Mouse (Mus musculus) gastrocnemius, postnatal 36 days (tissue): ENCODE measurements around the gene Hdac10. TPM values are rescaled to one million over a fixed set of nuclear protein-coding genes. Genes with fewer than 3 reads are reported as not detected.
A peak's percentile ranks its signal among the peaks of the same experiment; 100 is the strongest.

Experiments
- DNase-seq, 2 experiments: peaks; one replicate each; pipeline ENCODE4 v3.0.0; 2022
- intact Hi-C: fragments of 180-260 bp; cut with DNase I; formaldehyde crosslinking; loops from one replicate; pipeline ENCODE4 v1.15.1; 2025
- total RNA-seq, 2 experiments: library from RNA; stranded (reverse); gene quantifications; 2 replicates each; pipeline ENCODE4 v1.2.3; 2021

Hdac10 gene
- total RNA-seq, 2 experiments from 2014 or later, result 4.9 to 6.4 TPM

DNA sequence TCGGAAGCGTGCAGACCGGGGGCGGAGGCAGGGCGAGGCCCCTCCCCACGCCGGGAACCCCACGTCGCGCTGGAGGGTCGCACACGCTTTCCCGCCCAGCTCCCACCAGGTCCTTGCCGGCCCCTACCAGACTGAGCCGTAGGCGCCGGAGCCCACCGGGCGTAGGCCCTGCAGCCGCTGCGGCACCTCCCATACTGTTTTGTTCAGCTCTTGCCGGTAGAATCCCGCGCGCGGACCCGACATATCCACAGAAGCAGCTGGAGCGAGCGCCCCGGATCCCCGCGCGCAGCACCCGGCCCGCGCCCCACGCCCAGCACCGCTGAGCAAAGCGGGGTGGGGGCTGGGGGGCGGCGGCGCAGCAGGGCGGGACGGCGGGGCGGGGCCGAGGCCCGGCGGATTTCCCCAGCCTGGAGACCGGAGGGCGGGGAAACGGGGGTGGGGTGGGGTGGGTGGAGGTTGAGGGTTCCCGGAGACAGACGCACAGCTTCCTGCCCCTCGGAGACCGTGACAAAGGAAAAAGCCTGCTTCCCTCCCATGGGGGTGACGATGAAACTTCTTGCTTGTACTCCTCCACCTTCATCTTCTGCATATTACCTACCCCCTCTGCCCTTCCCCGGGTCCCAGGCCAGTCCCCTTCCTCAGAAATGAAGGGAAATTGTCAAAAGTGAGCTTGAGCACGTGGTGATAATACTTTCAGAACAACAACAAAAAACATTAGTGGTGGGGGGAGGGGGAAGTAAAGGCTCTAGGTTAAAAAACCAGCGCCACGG lies 21.0 kb upstream of the Hdac10 start, which contains the start of gene Mapk11:
Gene Mapk11 (minus strand): TSS at position 358 of the 770 bp plus-strand sequence.
- DNase-seq, result no peak
- intact Hi-C loops, result no loop called here

DNA sequence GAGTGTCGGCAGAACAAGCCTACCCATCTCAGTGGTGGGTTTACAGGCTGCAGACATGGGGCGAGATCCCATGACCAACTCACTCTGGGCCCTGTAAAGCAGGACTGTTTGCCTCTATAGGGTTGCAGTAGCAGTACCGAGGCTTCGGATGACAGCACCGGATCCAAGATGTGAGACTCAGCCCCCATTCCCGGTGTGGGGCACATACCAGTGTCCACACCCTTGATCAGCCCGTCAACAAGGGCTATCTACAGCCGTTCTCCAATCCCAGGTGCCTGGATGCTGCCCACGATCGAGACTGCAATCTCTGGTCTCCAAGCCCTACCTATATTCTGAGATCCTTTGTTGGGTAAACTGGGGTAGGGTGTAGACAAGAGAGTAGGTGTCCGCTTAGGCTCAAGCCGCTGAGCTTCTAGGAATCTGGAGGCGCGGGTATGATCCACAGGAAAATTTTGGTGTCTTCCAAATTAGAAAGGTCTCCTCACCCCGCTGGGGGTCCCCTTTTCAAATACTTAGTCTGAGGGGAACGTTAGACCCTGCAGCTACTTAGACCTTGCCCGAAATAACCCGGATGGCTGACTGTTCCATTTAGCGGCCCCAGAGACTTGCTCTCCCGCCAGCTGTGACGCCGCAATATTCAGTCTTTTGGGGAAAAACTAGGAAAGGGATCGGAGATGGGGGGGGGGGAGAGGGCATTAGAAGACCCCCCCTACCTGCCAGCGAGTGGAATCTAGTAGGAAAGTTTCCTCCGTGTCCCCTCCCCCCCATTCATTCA lies 20.2 kb upstream of the Hdac10 start:
- intact Hi-C loops, result no loop called here
- no peak for DNase-seq

DNA sequence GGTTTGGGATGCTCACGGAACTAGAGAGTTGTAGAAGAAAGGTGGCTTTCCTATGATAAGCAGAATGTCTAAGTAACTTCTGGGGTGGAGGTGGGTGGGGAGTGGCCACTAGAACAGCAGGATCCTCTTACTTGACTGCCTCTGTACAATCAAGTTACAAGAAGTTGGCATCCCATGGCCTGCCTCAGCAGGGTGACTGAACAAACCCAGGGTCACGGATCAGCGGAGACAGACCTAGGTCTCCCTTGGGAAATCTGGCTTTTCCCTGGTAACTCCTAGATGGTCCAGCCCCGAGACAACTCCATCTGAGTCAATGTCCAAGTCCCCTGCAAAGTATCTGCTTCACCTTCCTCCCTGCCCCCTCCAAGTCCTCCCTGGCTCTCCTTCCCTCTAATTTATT lies 19.4 kb upstream of the Hdac10 start:
- intact Hi-C loops, result no loop called here
- no peak for DNase-seq

DNA sequence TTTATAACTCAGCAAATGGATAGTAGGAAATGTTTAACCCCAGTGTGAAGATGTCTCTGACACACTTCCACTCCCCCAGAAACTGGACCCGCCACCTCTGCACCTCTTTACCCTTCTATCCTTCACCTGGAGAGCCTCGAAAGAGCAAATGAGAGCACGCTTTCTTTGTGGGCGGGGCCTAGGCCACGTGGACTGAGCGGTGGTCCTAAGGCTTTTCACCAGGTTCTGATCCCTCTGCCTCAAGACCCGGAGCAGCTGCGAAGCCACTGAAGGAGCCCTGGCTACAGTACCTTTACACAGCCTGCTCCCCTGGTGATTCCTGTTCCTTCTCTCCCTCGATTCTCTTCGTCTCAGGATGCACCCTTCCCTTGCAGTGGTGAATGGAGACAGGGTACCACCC lies 19.0 kb upstream of the Hdac10 start:
- no peak for DNase-seq
- intact Hi-C loops, result no loop called here

DNA sequence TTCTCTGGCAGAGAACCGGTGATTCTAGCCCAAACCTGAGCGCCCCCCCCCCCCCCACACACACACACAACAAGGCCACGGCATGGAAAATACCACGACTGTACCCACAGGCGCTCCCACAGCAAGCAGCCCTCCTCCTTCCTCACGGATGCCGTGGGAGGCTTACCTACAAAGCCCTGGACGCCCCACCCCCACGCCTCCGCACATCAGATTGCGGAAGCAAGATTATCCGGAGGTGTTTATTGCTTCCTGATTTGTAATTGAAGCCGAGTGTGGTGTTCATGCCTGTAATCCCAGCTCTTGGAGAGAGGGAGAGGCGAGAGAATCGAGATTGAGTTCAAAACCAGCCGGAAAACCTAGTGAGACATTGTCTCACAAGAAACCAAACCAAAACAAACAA lies 18.5 kb upstream of the Hdac10 start:
- intact Hi-C loops, result no loop called here
- DNase-seq, result no peak

DNA sequence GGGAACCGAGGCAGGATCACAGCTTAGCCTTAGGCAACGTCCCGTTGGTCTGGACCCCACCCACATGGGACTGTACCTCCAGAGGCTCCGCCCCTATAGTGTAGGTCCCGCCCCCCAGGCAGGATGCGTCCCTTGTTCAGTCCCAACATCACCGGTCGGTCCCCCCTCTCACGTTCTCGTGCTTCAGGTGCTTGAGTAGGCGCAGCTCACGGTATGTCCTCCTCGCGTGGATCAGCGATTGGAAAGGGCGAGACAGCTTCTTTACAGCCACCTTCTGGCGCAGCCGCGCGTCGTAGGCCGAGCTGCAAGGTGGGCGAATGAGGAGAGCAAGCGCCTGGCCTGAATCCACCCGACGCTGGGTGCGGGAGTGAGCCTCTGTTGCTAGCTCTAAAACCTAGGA lies 18.0 kb upstream of the Hdac10 start:
- intact Hi-C loops, result no loop called here
- DNase-seq, result no peak

DNA sequence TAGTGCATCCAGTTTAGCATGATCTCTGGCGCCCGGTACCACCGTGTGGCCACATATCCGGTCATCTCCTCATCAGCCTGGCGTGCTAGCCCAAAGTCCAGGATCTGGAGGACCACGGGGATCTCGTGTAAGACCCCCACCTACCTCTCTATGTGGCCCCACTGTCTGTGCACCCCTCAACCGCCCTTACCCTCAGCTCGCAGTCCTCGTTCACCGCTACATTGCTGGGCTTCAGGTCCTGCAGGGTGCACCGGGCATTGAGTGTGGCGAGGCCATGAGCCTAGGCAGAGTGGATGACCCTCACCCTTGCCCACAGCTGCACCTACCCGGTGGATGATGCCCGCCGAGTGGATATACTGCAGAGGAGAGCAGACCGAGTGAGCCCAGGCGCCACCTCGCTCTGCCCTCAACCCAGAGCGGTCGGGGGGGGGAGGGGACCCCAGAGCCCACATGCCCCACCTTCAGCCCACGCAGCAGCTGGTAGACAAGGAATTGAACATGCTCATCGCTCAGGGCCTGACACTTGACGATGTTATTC lies 17.4 kb upstream of the Hdac10 start:
- DNase-seq, result no peak
- intact Hi-C loops, result no loop called here

DNA sequence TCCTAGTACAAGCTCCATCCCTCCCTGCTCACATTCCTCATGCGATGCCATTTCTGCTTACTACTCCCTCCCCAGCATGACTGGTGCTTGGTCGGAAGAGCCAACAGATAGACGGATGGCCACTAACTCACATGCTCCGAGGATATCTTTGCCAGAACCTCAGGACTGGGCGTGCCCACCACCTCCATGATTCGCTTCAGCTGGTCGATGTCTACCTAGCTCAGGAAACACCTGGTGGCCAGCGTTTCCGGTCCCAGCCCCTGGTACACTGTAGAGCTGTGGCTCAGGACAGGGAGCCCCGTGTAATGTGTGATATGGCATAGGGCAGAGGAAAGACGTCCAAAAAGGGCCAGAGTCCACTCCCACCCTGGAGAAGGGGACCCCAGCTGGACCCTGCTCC lies 16.5 kb upstream of the Hdac10 start:
- no peak for DNase-seq
- intact Hi-C loops, result loop anchor here (5.0 kb wide), 1 partner anchor 32 kb away; no protein-coding TSS in a partner anchor

DNA sequence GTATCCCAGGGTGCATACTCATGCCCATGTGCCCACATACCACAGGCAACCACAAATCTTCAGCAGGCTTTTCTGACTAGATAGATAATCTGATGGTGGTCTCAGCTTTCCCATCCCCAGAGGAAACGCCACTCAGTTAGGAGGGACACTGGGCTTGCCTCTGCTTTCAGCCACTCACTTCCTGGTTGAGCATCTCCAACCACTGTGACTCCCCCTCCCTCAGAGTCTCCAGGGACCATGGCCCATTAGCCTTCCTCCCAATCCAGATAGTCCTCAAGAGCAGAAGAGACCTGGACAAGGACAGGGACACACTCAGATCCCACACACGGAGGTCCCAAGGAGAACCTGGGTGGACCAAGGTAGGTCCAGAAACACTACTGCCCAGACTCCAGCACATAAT lies 14.6 kb upstream of the Hdac10 start:
- DNase-seq, result no peak

DNA sequence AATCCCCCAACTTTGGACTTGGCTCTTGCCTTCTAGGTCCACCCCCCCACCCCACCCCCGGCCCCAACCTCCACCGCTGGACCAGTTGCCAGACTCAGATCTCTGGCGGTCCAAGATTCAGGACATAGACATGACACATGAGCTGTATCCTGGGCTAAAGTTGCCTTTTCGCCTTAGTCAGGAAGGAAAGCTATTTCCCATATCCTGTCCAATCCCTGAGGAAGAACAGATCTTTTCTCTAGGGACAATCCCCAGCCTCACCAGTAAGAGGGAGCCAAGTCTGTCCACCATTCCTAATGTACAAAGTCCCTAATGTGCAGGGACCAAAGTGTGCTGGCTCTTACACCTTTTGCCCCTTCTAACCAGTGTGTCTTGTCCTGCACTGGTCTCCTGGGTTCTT lies 13.4 kb upstream of the Hdac10 start:
- intact Hi-C loops, result loop anchor here (5.0 kb wide), 1 partner anchor 35 kb away; no protein-coding TSS in a partner anchor
- DNase-seq, result no peak

More for the DNA sequence above, 14.6 kb upstream of the Hdac10 start:
- intact Hi-C loops, result loop anchor here (5.0 kb wide), 1 partner anchor 34 kb away; no protein-coding TSS in a partner anchor

DNA sequence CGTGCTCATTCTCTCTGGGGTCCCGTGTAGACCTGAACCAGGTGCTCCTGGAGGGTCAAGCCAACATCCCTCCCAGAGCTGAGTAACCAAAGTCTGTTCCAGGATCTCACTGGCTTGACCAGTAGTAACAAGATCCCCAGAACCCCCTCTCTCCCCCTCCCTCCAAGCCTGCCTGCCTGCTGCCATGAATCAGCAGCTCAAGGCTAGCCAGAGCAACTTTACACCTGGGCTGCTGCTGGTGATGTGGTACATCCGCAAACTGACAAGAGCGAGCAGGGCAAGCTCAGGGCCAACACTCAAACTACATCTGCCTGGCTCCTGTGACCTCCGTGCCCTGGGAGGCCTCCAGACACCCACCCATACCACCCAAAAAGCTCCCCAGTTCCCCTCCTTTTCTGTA lies 12.9 kb upstream of the Hdac10 start:
- intact Hi-C loops, result loop anchor here (5.0 kb wide), 1 partner anchor 36 kb away; no protein-coding TSS in a partner anchor
- DNase-seq, result peak in 1 of 2 experiments; percentile 42

DNA sequence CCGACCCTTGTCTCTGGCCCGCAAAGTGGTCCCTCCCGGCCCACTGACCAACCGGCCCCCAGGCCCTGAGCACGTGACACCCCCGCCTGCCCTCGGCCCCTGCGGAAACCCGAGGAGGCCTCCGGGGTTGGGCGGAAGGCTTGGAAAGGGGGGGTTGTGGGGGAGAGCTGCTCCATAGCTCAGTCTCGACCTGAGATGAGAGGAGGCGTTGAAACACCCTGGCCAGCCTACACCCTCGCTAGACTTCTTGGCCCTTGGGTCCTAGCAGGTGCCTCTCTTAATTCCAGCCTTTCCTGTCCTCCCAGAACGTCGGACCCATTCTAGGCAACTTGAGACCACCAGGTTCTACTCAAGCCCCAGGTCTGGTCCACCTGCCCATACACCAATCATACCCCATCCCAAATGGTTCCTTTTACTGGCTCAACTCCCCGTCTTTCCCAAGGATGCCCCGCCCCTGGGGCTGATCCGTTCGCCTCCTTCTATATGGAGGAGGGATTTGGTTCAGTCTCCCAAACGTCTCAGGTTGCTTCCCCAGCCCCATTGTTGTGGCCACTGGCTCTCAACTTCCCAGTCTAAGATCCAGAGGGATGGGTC lies 12.3 kb upstream of the Hdac10 start, which contains the start of gene Mapk12:
Gene Mapk12 (minus strand): TSS at position 45 of the 594 bp plus-strand sequence.
- DNase-seq, result peak in 1 of 2 experiments; percentile 72
- intact Hi-C loops, result loop anchor here (5.0 kb wide), 1 partner anchor 37 kb away; no protein-coding TSS in a partner anchor

DNA sequence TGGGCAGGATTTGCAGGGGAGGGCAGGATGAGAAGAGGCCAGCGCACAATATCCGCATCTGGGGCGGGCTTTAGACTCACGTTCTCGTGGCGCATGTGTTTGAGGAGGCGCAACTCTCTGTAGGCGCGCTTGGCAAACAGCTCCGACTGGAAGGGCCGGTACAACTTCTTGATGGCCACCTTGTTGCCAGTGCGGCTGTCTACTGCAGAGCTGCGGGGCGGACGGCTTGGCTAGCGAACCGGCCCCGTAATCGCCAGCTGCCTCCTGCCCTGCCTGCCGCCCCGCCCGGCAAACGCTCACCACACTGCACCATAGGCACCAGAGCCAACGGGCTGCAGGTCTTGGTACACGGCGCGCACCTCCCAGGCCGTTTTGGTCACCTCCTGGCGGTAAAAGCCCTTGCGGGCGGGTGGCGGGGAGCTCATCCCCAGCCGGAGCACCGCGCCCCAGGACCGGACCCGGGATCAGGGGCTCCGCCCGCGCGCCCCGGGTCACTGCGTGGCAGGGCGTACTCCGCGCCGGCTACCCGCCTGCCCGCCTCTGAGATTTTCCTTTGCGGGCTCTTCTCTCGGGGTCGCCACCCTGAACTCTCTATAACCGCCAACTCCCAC lies 11.7 kb upstream of the Hdac10 start:
- DNase-seq, result peak; percentile 52 to 70
- intact Hi-C loops, result loop anchor here (5.0 kb wide), 1 partner anchor 37 kb away; no protein-coding TSS in a partner anchor

DNA sequence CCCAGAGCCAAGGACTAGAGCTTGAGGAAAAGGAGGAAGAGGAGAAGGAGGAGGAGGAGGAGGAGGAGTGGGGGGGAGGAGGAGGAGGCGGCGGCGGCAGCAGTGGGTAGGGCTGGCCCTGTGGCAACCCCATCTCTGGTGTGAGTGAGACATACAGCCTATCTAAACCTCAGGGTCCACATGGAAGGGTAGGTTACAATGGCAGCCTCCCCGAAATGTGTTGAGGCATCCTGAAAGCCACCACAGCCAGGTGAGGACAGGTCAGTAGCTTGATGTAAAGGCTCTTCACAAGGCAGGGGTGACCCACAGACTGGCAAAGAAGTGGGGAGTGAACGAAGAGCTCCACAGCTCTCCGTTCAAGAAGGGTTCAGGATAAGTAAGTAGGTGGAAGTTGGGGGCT lies 10.0 kb upstream of the Hdac10 start:
- intact Hi-C loops, result no loop called here
- no peak for DNase-seq

DNA sequence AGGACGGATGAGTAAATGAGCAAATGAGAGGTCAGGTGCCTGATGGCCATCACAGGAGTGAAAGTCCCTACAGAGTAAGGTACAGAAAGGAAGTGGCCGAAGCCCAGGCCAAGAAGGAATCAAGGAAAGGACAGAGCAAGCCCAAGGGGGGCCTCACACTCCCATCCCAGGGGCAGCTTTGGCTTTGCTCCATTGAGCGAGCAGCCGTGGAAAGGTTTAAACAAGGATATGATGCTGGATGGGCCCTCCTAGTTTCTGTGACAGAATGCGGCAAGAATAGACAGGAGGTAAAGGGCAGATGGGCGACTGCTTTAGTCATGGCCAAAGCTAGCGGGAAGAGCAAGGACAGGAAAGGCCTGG lies 9.5 kb upstream of the Hdac10 start:
- intact Hi-C loops, result no loop called here
- DNase-seq, result no peak

DNA sequence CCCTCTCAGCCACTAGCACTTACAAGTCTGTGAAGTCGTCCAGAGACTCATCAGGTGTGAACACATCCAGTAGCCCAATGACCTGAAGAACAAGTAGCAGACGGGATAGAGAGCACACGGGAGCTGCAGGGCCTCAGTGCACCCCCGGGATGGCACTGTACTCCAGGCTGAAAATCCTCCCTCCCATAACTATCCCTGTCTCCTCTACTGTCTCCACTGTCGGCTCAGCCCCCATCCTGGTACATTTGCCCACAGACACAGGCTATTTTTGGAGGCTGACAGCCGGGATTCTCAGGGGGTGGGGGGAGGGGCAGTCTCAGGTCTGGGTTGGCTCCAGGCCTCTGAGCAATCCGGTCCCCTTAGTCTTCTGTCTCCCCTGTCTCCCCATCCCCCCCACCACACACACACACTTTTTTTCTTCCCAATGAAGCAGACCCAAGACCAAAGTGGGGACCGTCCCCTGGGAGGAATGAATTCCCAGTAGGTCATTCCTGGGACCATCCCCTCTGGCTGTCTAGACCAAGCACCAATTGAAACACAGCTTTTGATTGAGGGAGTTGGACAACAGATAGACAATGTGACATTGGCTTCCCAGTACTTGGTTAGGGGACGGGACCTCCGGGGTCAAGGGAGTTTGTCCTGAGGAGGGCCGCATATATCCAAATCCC lies 9.0 kb upstream of the Hdac10 start:
- no peak for DNase-seq
- intact Hi-C loops, result no loop called here

DNA sequence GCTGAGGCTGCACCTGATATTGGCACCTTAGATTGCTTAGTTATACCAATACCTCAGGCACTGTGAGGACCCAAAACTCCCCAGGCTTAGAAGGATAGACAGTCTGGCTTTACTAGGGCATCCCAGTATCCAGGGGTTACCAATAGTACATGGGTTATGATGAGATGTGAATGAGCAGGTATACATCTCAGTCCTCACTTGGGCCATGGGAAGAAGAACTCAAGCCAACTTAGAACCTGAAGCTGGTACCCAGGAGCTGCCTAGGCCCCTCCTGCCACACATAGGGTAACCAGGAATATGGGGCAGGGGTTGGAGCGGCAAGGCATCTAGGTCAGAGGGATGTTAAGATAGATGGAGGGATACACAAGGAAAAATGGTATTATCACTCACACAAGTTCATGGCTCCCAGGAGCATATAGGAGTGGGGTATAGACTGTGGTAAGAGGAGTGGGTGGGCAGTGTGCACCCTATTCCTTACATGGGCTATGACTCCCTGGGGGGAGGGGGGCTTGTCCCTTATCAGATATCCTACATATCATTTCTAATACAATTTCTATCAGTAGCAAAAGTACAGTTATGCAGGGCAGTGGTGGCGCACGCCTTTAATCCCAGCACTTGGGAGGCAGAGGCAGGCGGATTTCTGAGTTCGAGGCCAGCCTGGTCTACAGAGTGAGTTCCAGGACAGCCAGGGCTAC lies 8.1 kb upstream of the Hdac10 start:
- DNase-seq, result no peak
- intact Hi-C loops, result no loop called here

DNA sequence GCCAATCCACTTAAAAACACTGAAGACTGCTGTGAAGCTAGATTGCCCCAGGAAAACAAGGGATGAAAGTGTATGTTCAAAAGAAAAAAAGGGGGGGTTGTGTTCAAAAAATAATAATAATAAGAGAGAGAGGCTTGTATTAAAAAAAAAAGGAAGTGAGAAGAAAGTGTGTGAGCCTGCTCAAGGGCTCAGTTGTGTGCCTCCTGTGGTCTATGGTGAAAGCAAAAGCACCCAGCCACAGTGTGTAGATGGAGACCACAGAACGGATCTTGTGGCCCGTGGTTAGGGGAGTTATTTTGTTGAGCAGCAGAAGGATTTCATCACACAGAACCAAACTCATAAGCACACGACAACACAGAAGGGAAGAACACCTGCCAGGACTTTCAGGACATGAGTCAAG lies 2.8 kb upstream of the Hdac10 start:
- DNase-seq, result no peak
- intact Hi-C loops, result no loop called here

DNA sequence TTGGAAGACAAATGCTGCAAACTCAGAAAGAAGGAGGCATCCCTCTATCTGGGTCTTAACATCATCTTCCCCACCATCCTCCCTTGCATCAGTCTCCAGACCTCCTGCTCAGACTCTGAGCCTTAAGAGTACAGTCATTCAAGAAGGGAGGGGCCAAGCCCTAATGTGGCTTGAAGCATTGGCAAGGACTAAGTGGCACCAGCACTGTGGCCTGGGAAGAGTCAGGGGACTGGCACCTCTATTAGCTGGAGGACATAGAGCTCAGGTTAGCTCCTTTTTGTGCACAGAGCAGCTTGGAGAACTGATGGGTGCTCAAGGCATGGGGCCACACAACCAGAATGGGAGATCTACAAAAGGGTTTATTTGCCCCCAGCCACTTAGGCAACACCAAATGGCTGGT lies 1.7 kb upstream of the Hdac10 start:
- DNase-seq, result no peak
- intact Hi-C loops, result no loop called here
